Mouse (Mus musculus): Measurements from ENCODE around the gene Itgal. TPM values are rescaled to one million over a fixed set of nuclear protein-coding genes. Genes with fewer than 3 reads are reported as not detected.
A peak's percentile ranks its signal among the peaks of the same experiment; 100 is the strongest.

The Itgal gene
- polyA plus RNA-seq, 1 experiment from 2014 or later = 4.1 TPM

- ATAC-seq (ENCODE audit: low read depth) (no peak), DNase-seq (no peak)
- H3K27ac ChIP-seq = no peak overlapping the region
Measured at GRCm38 (mm10) chr7:127342332-127342731, 46.3 kb downstream of the Itgal start.

DNA sequence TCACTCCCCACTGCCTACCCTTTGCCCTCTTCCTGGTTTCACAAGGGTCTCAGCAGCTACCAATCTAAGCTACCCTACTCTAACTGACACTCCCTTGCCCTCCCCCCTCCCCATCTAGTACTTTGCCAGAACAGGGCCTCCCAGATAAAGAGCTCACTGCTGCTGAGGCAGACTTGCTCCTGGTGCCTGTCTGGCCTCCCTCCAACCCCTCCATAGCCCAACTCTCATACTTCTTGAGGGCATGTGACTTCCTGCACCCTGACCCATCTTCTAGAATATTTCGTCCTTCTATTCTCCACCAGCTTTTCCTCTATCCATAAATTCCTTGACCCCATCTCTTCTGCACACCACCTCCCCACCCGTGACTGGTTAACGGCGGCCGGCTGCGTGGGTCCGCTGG lies 46.8 kb downstream of the Itgal start:
- DNase-seq = no peak
- 87% methylated on average over 7 of the region's 7 CpGs for WGBS (ENCODE audit: insufficient replicate concordance)
- Histone ChIP-seq H3K27ac (no peak overlapping the region), H3K27me3 (no peaks in the 10 kb centered on the region), H3K4me3 (replicated peaks) (no peak overlapping the region), H3K9ac (no peak overlapping the region), H3K4me2 (no peak overlapping the region), H3K9me3 (replicated peaks) (no peaks in the 10 kb centered on the region), H3K4me1 (replicated peaks) (peaks cover 45% of the 10 kb centered on the region), H3K36me3 (peaks cover 9% of the 10 kb centered on the region)
- no peak for ATAC-seq (ENCODE audit: low read depth)

More at GRCm38 (mm10) chr7:127342332-127342731, 46.3 kb downstream of the Itgal start:
- Histone ChIP-seq H3K9ac (no peak overlapping the region), H3K4me1 (replicated peaks) (peaks cover 45% of the 10 kb centered on the region), H3K4me2 (no peak overlapping the region), H3K4me3 (replicated peaks) (no peak overlapping the region), H3K36me3 (peaks cover 9% of the 10 kb centered on the region), H3K9me3 (replicated peaks) (no peaks in the 10 kb centered on the region), H3K27me3 (no peaks in the 10 kb centered on the region)
- 49% methylated on average over 4 of the region's 4 CpGs for WGBS (ENCODE audit: insufficient replicate concordance)

DNA sequence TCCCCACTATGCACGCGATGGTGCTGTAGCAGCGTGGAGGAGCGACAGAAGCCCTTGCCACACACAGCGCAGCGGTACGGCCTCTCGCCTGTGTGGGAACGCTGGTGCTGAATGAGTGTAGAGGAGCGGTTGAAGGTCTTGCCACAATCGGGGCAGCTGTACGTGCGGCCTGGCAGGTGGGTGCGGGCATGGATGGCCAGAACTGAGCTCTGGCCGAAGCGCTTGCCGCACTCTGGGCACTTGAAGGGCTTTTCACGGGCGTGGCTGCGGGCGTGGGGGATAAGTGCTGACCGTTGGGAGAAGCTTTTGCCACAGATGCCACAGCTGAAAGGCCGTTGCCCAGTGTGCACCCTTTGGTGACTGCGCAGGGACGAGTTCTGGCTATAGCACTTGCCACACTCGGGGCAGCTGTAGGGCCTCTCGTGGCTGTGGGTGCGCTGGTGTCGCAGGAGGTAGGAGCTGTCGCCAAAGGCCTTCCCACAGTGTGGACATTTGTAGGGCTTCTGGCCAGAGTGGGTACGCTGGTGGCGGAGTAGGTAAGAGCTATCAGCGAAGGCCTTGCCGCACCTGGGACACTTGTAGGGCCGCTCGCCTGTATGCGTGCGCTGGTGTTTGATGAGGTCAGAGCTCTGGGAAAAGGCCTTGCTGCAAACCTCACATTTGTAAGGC lies 47.4 kb downstream of the Itgal start:
- Histone ChIP-seq H3K4me2 (no peak overlapping the region), H3K4me1 (replicated peaks) (peaks cover 45% of the 10 kb centered on the region), H3K9me3 (replicated peaks) (no peaks in the 10 kb centered on the region), H3K27ac (no peak overlapping the region), H3K36me3 (peaks cover 9% of the 10 kb centered on the region), H3K27me3 (no peaks in the 10 kb centered on the region), H3K9ac (no peak overlapping the region), H3K4me3 (replicated peaks) (no peak overlapping the region)
- DNase-seq (no peak), ATAC-seq (ENCODE audit: low read depth) (no peak)
- 86% methylated on average over 38 of the region's 38 CpGs for WGBS (ENCODE audit: insufficient replicate concordance)

GRCm38 (mm10) chr7:127344371-127344770 lies 48.3 kb downstream of the Itgal start:
- DNase-seq (no peak), ATAC-seq (ENCODE audit: low read depth) (no peak)
- Histone ChIP-seq H3K4me3 (replicated peaks) (peak overlapping the region; percentile 79), H3K27ac (no peak overlapping the region), H3K9ac (peak overlapping the region; percentile 79; the same call in 1 of the 2 replicates), H3K4me2 (peak overlapping the region; percentile 99), H3K9me3 (replicated peaks) (no peaks in the 10 kb centered on the region), H3K27me3 (no peaks in the 10 kb centered on the region), H3K36me3 (peaks cover 9% of the 10 kb centered on the region), H3K4me1 (replicated peaks) (peaks cover 45% of the 10 kb centered on the region)
- WGBS (ENCODE audit: insufficient replicate concordance) = 82% methylated on average over 8 of the region's 8 CpGs

- ATAC-seq (ENCODE audit: low read depth) = peak; percentile 34
- peak overlapping the region; percentile 99 for H3K4me2 ChIP-seq
- H3K9me3 ChIP-seq (replicated peaks) = no peaks in the 10 kb centered on the region
- peak overlapping the region; percentile 79 for H3K4me3 ChIP-seq (replicated peaks)
- peak; percentile 41 for DNase-seq
- H3K27ac ChIP-seq = peak overlapping the region; percentile 78
- H3K27me3 ChIP-seq = no peaks in the 10 kb centered on the region
- under 1% methylated on average over 36 of the region's 42 CpGs for WGBS (ENCODE audit: insufficient replicate concordance)
- H3K9ac ChIP-seq = peak overlapping the region; percentile 79
- H3K36me3 ChIP-seq = peaks cover 9% of the 10 kb centered on the region
- H3K4me1 ChIP-seq (replicated peaks) = peaks cover 45% of the 10 kb centered on the region
Measured at GRCm38 (mm10) chr7:127345092-127345491, 49.0 kb downstream of the Itgal start.

GRCm38 (mm10) chr7:127345512-127346325 lies 49.7 kb downstream of the Itgal start, which contains the start of gene Zfp768:
Zfp768 (minus strand) TSS chr7:127345589.
- Histone ChIP-seq H3K27me3 (no peaks in the 10 kb centered on the region), H3K27ac (peak within 1 kb of the TSS; percentile 78), H3K9ac (peak within 1 kb of the TSS; percentile 79), H3K9me3 (replicated peaks) (no peaks in the 10 kb centered on the region), H3K4me3 (replicated peaks) (peak within 1 kb of the TSS; percentile 79), H3K4me1 (replicated peaks) (peaks cover 45% of the 10 kb centered on the region), H3K4me2 (peak within 1 kb of the TSS; percentile 99), H3K36me3 (peaks cover 9% of the 10 kb centered on the region)
- peak; percentile 86 for DNase-seq
- ATAC-seq (ENCODE audit: low read depth) = peak; percentile 85
- under 1% methylated on average over 70 of the region's 76 CpGs for WGBS (ENCODE audit: insufficient replicate concordance)

- H3K4me3 ChIP-seq (replicated peaks) = peak overlapping the region; percentile 79
- peaks cover 9% of the 10 kb centered on the region for H3K36me3 ChIP-seq
- peak overlapping the region; percentile 79; the same call in 1 of the 2 replicates for H3K9ac ChIP-seq
- H3K27ac ChIP-seq = peak overlapping the region; percentile 37
- H3K9me3 ChIP-seq (replicated peaks) = no peaks in the 10 kb centered on the region
- H3K27me3 ChIP-seq = no peaks in the 10 kb centered on the region
- no peak for DNase-seq
- ATAC-seq (ENCODE audit: low read depth) = no peak
- WGBS (ENCODE audit: insufficient replicate concordance) = 27% methylated on average over 8 of the region's 8 CpGs
- peaks cover 45% of the 10 kb centered on the region for H3K4me1 ChIP-seq (replicated peaks)
- H3K4me2 ChIP-seq = peak overlapping the region; percentile 99
Measured at GRCm38 (mm10) chr7:127346676-127347075, 50.6 kb downstream of the Itgal start.

- H3K36me3 ChIP-seq = no peaks in the 10 kb centered on the region
- ATAC-seq (ENCODE audit: low read depth) (no peak), DNase-seq (no peak)
- no peak overlapping the region for H3K4me3 ChIP-seq (replicated peaks)
- no peak overlapping the region for H3K9ac ChIP-seq
- peaks cover 6% of the 10 kb centered on the region for H3K4me1 ChIP-seq (replicated peaks)
- no peaks in the 10 kb centered on the region for H3K9me3 ChIP-seq (replicated peaks)
- no peaks in the 10 kb centered on the region; the same call in 1 of the 2 replicates for H3K27me3 ChIP-seq
- no peak overlapping the region for H3K27ac ChIP-seq
- 39% methylated on average over 5 of the region's 5 CpGs for WGBS (ENCODE audit: insufficient replicate concordance)
- no peak overlapping the region for H3K4me2 ChIP-seq
Measured at GRCm38 (mm10) chr7:127351230-127352004, 55.4 kb downstream of the Itgal start.

- Histone ChIP-seq H3K4me2 (no peak overlapping the region), H3K4me3 (replicated peaks) (no peak overlapping the region), H3K36me3 (no peaks in the 10 kb centered on the region), H3K4me1 (replicated peaks) (no peaks in the 10 kb centered on the region), H3K9ac (no peak overlapping the region), H3K27me3 (peaks cover 19% of the 10 kb centered on the region), H3K27ac (no peak overlapping the region), H3K9me3 (replicated peaks) (no peaks in the 10 kb centered on the region)
- DNase-seq (no peak), ATAC-seq (ENCODE audit: low read depth) (no peak)
- WGBS (ENCODE audit: insufficient replicate concordance) = 42% methylated on average over 3 of the region's 3 CpGs
Measured at GRCm38 (mm10) chr7:127355796-127356195, 59.7 kb downstream of the Itgal start.

- Histone ChIP-seq H3K27me3 (peaks cover 25% of the 10 kb centered on the region), H3K4me1 (replicated peaks) (peaks cover 5% of the 10 kb centered on the region; the same call in 1 of the 2 replicates), H3K9ac (no peak overlapping the region), H3K4me2 (no peak overlapping the region), H3K4me3 (replicated peaks) (no peak overlapping the region), H3K27ac (no peak overlapping the region), H3K9me3 (replicated peaks) (no peaks in the 10 kb centered on the region), H3K36me3 (no peaks in the 10 kb centered on the region)
- ATAC-seq (ENCODE audit: low read depth) = no peak
- WGBS (ENCODE audit: insufficient replicate concordance) = 51% methylated on average over 2 of the region's 2 CpGs
- no peak for DNase-seq
Measured at GRCm38 (mm10) chr7:127357871-127358270, 61.8 kb downstream of the Itgal start.

GRCm38 (mm10) chr7:127358472-127358871 lies 62.4 kb downstream of the Itgal start:
- peaks cover 8% of the 10 kb centered on the region for H3K4me1 ChIP-seq (replicated peaks)
- ATAC-seq (ENCODE audit: low read depth) (no peak), DNase-seq (no peak)
- H3K4me2 ChIP-seq = no peak overlapping the region
- no peak overlapping the region for H3K9ac ChIP-seq
- no peak overlapping the region for H3K27ac ChIP-seq
- no peaks in the 10 kb centered on the region for H3K36me3 ChIP-seq
- no peaks in the 10 kb centered on the region for H3K9me3 ChIP-seq (replicated peaks)
- H3K4me3 ChIP-seq (replicated peaks) = no peak overlapping the region
- WGBS (ENCODE audit: insufficient replicate concordance) = 54% methylated on average over 4 of the region's 4 CpGs
- H3K27me3 ChIP-seq = peaks cover 28% of the 10 kb centered on the region
